Mouse (Mus musculus): ENCODE measurements at regions not wholly inside any gene's neighbourhood (a gene's known extent, or its start where the extent isn't known, plus 50 kb on each side); places are given as distances from the start of the nearest gene placed in this dataset.
"Not testable (repeated sequence)": the region's sequence is repeated elsewhere in the genome, so short reads cannot be mapped to it uniquely, and the experiment has no call there.

- no peak for DNase-seq
These were observed 76.5 kb upstream of the Col13a1 start for GRCm38 (mm10) chr10:62055408-62055807.

- DNase-seq = peak; percentile 93
These were observed 70.9 kb upstream of the Col13a1 start for GRCm38 (mm10) chr10:62049782-62050192.

GRCm38 (mm10) chr10:62044408-62044807 is 65.5 kb upstream of the Col13a1 start:
- no peak for DNase-seq

- no peak for DNase-seq
These were observed 61.0 kb upstream of the Col13a1 start for GRCm38 (mm10) chr10:62039915-62040314.

GRCm38 (mm10) chr10:62038656-62039055 is 59.7 kb upstream of the Col13a1 start:
- no peak for DNase-seq

GRCm38 (mm10) chr10:62037402-62038199 is 58.7 kb upstream of the Col13a1 start:
- no peak for DNase-seq

GRCm38 (mm10) chr10:62036815-62037214 is 57.9 kb upstream of the Col13a1 start:
- DNase-seq = no peak

GRCm38 (mm10) chr10:62034291-62034690 is 55.4 kb upstream of the Col13a1 start:
- no peak for DNase-seq

- DNase-seq = peak; percentile 95
These were observed 54.8 kb upstream of the Col13a1 start for GRCm38 (mm10) chr10:62033748-62034147.

- DNase-seq = not testable (repeated sequence)
These were observed 53.1 kb upstream of the Col13a1 start for GRCm38 (mm10) chr10:62031986-62032385.

GRCm38 (mm10) chr10:62029271-62029670 is 50.4 kb upstream of the Col13a1 start:
- DNase-seq = no peak

All from heart, adult 11 months (tissue).